Mouse (Mus musculus): ENCODE data around the gene Asprv1. TPM values are rescaled to one million over a fixed set of nuclear protein-coding genes. Genes with fewer than 3 reads are reported as not detected.

Gene Asprv1
- polyA plus RNA-seq, 1 experiment = not detected

- WGBS = 76% methylated on average over 4 of the region's 4 CpGs
- no peak overlapping the region for H3K4me3 ChIP-seq (ENCODE audit: insufficient read depth, low read depth, low read length)
- H3K27ac ChIP-seq (ENCODE audit: insufficient read depth, low read depth, low read length) = no peak overlapping the region
- TF ChIP-seq CTCF (IDR thresholded peaks at IDR 0.05; ENCODE audit: insufficient read depth, low read depth, low read length) (no peak), POLR2A (IDR thresholded peaks at IDR 0.05; ENCODE audit: insufficient read depth, low read depth, low read length) (no peak)
- 0 out of 2 replicates have a peak, but pooled peaks cover 4% of the 10 kb centered on the region for H3K4me1 ChIP-seq (ENCODE audit: control insufficient read depth, insufficient read depth, low read length)
These were observed 9.3 kb downstream of the Asprv1 start for GRCm38 (mm10) chr6:86637171-86637835.

- 0 out of 2 replicates have a peak, but pooled peaks cover 4% of the 10 kb centered on the region for H3K4me1 ChIP-seq (ENCODE audit: control insufficient read depth, insufficient read depth, low read length)
- no peak for TF ChIP-seq POLR2A (IDR thresholded peaks at IDR 0.05; ENCODE audit: insufficient read depth, low read depth, low read length)
- TF ChIP-seq CTCF (IDR thresholded peaks at IDR 0.05; ENCODE audit: insufficient read depth, low read depth, low read length) = no peak
These were observed 9.9 kb downstream of the Asprv1 start for GRCm38 (mm10) chr6:86637860-86638259.

GRCm38 (mm10) chr6:86638434-86638833 is 10.5 kb downstream of the Asprv1 start:
- 0 out of 2 replicates have a peak, but pooled peaks cover 4% of the 10 kb centered on the region for H3K4me1 ChIP-seq (ENCODE audit: control insufficient read depth, insufficient read depth, low read length)
- WGBS = 22% methylated on average over 2 of the region's 2 CpGs
- H3K4me3 ChIP-seq (ENCODE audit: insufficient read depth, low read depth, low read length) = no peak overlapping the region
- H3K27ac ChIP-seq (ENCODE audit: insufficient read depth, low read depth, low read length) = no peak overlapping the region
- no peak for TF ChIP-seq CTCF (IDR thresholded peaks at IDR 0.05; ENCODE audit: insufficient read depth, low read depth, low read length)
- no peak for TF ChIP-seq POLR2A (IDR thresholded peaks at IDR 0.05; ENCODE audit: insufficient read depth, low read depth, low read length)

More at GRCm38 (mm10) chr6:86637860-86638259, 9.9 kb downstream of the Asprv1 start:
- no peak overlapping the region for H3K4me3 ChIP-seq (ENCODE audit: insufficient read depth, low read depth, low read length)
- WGBS = 86% methylated on average over 2 of the region's 2 CpGs
- no peak overlapping the region for H3K27ac ChIP-seq (ENCODE audit: insufficient read depth, low read depth, low read length)

GRCm38 (mm10) chr6:86639180-86640160 is 11.5 kb downstream of the Asprv1 start:
- no peak overlapping the region for H3K27ac ChIP-seq (ENCODE audit: insufficient read depth, low read depth, low read length)
- 0 out of 2 replicates have a peak, but pooled peaks cover 4% of the 10 kb centered on the region for H3K4me1 ChIP-seq (ENCODE audit: control insufficient read depth, insufficient read depth, low read length)
- WGBS = 85% methylated on average over 18 of the region's 18 CpGs
- H3K4me3 ChIP-seq (ENCODE audit: insufficient read depth, low read depth, low read length) = no peak overlapping the region
- TF ChIP-seq CTCF (IDR thresholded peaks at IDR 0.05; ENCODE audit: insufficient read depth, low read depth, low read length) (no peak), POLR2A (IDR thresholded peaks at IDR 0.05; ENCODE audit: insufficient read depth, low read depth, low read length) (no peak)

GRCm38 (mm10) chr6:86640161-86640560 is 12.2 kb downstream of the Asprv1 start:
- Histone ChIP-seq H3K27ac (ENCODE audit: insufficient read depth, low read depth, low read length) (no peak overlapping the region), H3K4me1 (ENCODE audit: control insufficient read depth, insufficient read depth, low read length) (0 out of 2 replicates have a peak, but pooled peaks cover 4% of the 10 kb centered on the region), H3K4me3 (ENCODE audit: insufficient read depth, low read depth, low read length) (no peak overlapping the region)
- WGBS = 87% methylated on average over 3 of the region's 3 CpGs
- TF ChIP-seq POLR2A (IDR thresholded peaks at IDR 0.05; ENCODE audit: insufficient read depth, low read depth, low read length) = no peak

GRCm38 (mm10) chr6:86640776-86641175 is 12.8 kb downstream of the Asprv1 start:
- H3K27ac ChIP-seq (ENCODE audit: insufficient read depth, low read depth, low read length) = no peak overlapping the region
- H3K4me3 ChIP-seq (ENCODE audit: insufficient read depth, low read depth, low read length) = no peak overlapping the region
- 0 out of 2 replicates have a peak, but pooled peaks cover 4% of the 10 kb centered on the region for H3K4me1 ChIP-seq (ENCODE audit: control insufficient read depth, insufficient read depth, low read length)
- WGBS = 87% methylated on average over 8 of the region's 8 CpGs
- TF ChIP-seq POLR2A (IDR thresholded peaks at IDR 0.05; ENCODE audit: insufficient read depth, low read depth, low read length) = no peak
- TF ChIP-seq CTCF (IDR thresholded peaks at IDR 0.05; ENCODE audit: insufficient read depth, low read depth, low read length) = no peak

GRCm38 (mm10) chr6:86641716-86642115 is 13.8 kb downstream of the Asprv1 start:
- no peak overlapping the region for H3K27ac ChIP-seq (ENCODE audit: insufficient read depth, low read depth, low read length)

GRCm38 (mm10) chr6:86644775-86645400 is 16.9 kb downstream of the Asprv1 start:
- 0 out of 2 replicates have a peak, but pooled peaks cover 4% of the 10 kb centered on the region for H3K4me1 ChIP-seq (ENCODE audit: control insufficient read depth, insufficient read depth, low read length)
- no peak overlapping the region for H3K4me3 ChIP-seq (ENCODE audit: insufficient read depth, low read depth, low read length)
- 66% methylated on average over 3 of the region's 3 CpGs for WGBS
- TF ChIP-seq CTCF (IDR thresholded peaks at IDR 0.05; ENCODE audit: insufficient read depth, low read depth, low read length) = no peak
- no peak for TF ChIP-seq POLR2A (IDR thresholded peaks at IDR 0.05; ENCODE audit: insufficient read depth, low read depth, low read length)
- H3K27ac ChIP-seq (ENCODE audit: insufficient read depth, low read depth, low read length) = no peak overlapping the region

More at GRCm38 (mm10) chr6:86641716-86642115, 13.8 kb downstream of the Asprv1 start:
- TF ChIP-seq CTCF (IDR thresholded peaks at IDR 0.05; ENCODE audit: insufficient read depth, low read depth, low read length) (no peak), POLR2A (IDR thresholded peaks at IDR 0.05; ENCODE audit: insufficient read depth, low read depth, low read length) (no peak)
- H3K4me1 ChIP-seq (ENCODE audit: control insufficient read depth, insufficient read depth, low read length) = 0 out of 2 replicates have a peak, but pooled peaks cover 4% of the 10 kb centered on the region
- no peak overlapping the region for H3K4me3 ChIP-seq (ENCODE audit: insufficient read depth, low read depth, low read length)
- 48% methylated on average over 8 of the region's 8 CpGs for WGBS
